Mouse (Mus musculus): ENCODE results near the gene Acot5. TPM values are rescaled to one million over a fixed set of nuclear protein-coding genes. Genes with fewer than 3 reads are reported as not detected.

Acot5 gene
- polyA plus RNA-seq, 1 experiment: not detected

DNA sequence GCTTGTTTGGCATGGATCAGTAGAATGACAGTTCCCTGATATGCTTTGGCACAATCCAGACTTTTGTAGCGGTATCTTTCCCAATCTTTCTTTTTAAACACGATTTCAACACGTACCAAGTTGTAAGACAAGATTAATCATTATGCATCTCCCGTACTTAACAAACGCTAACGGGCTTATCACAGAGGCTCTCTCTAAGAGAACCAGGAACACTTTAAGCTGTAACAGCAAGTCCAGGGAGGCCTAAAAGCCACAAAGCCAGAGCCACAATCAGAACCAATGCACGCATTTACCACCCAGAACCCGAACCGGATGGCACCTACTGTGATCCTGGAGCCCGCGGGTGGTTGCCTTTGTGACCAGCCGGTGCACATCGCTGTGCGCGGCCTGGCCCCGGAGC lies 16.0 kb upstream of the Acot5 start:
- Histone ChIP-seq H3K27ac (ENCODE audit: insufficient read depth, low read length) (no peak overlapping the region), H3K9me3 (replicated peaks; ENCODE audit: control insufficient read depth, insufficient read depth, low read length, poor library complexity, severe bottlenecking) (peaks cover 8% of the 10 kb centered on the region; the same call in 1 of the 2 replicates), H3K36me3 (ENCODE audit: control insufficient read depth, insufficient read depth, low read length, poor library complexity, severe bottlenecking) (no peaks in the 10 kb centered on the region), H3K4me1 (ENCODE audit: control insufficient read depth, insufficient read depth, low read length) (peaks cover 1% of the 10 kb centered on the region), H3K4me3 (ENCODE audit: low read depth, low read length) (peak overlapping the region; percentile 49), H3K9ac (ENCODE audit: low read depth, poor library complexity, severe bottlenecking) (peak overlapping the region; percentile 48; the same call in 1 of the 2 replicates), H3K27me3 (ENCODE audit: control insufficient read depth, insufficient read depth, low read length, poor library complexity, severe bottlenecking) (no peaks in the 10 kb centered on the region; the same call in 1 of the 2 replicates)
- TF ChIP-seq EP300 (IDR thresholded peaks at IDR 0.05; ENCODE audit: insufficient read depth, low read depth, low read length): no peak
- TF ChIP-seq POLR2A (IDR thresholded peaks at IDR 0.05; ENCODE audit: insufficient read depth, low read length): no peak
- no peak for TF ChIP-seq CTCF (IDR thresholded peaks at IDR 0.05; ENCODE audit: low read depth, low read length)

DNA sequence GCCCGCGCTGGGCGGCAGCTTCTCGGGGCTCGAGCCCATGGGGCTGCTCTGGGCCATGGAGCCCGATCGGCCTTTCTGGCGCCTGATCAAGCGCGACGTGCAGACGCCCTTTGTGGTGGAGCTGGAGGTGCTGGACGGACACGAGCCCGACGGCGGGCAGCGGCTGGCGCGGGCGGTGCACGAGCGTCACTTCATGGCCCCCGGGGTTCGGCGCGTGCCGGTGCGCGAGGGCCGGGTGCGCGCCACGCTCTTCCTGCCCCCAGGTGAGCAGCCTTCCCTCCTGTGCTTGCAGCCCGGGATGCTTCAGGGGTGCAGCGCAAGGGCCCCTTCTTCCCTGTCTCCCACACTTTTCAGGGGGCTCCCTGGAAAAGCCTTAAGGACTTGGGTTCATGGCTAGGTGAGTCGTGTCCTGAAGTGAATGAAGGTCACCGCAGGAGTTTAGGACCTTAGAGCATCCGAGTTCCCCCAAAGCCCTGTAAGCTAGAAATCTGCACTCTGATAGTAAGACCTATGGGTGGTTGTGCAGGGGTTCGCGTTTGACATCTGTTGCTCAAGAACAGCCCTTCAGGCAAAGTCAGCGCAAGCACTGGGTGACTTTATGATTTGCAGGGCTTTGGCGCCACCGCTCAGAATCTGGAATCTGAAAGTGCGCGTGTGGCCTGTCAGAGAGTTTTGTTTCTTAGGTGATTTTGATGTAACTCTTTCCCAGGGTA lies 15.3 kb upstream of the Acot5 start:
- H3K27me3 ChIP-seq (ENCODE audit: control insufficient read depth, insufficient read depth, low read length, poor library complexity, severe bottlenecking): no peaks in the 10 kb centered on the region; the same call in 1 of the 2 replicates
- no peaks in the 10 kb centered on the region for H3K36me3 ChIP-seq (ENCODE audit: control insufficient read depth, insufficient read depth, low read length, poor library complexity, severe bottlenecking)
- H3K4me3 ChIP-seq (ENCODE audit: low read depth, low read length): peak overlapping the region; percentile 59
- H3K27ac ChIP-seq (ENCODE audit: insufficient read depth, low read length): no peak overlapping the region
- TF ChIP-seq EP300 (IDR thresholded peaks at IDR 0.05; ENCODE audit: insufficient read depth, low read depth, low read length) (no peak), POLR2A (IDR thresholded peaks at IDR 0.05; ENCODE audit: insufficient read depth, low read length) (no peak)
- peaks cover 1% of the 10 kb centered on the region for H3K4me1 ChIP-seq (ENCODE audit: control insufficient read depth, insufficient read depth, low read length)
- H3K9me3 ChIP-seq (replicated peaks; ENCODE audit: control insufficient read depth, insufficient read depth, low read length, poor library complexity, severe bottlenecking): peaks cover 3% of the 10 kb centered on the region; the same call in 1 of the 2 replicates
- H3K9ac ChIP-seq (ENCODE audit: low read depth, poor library complexity, severe bottlenecking): peak overlapping the region; percentile 48

DNA sequence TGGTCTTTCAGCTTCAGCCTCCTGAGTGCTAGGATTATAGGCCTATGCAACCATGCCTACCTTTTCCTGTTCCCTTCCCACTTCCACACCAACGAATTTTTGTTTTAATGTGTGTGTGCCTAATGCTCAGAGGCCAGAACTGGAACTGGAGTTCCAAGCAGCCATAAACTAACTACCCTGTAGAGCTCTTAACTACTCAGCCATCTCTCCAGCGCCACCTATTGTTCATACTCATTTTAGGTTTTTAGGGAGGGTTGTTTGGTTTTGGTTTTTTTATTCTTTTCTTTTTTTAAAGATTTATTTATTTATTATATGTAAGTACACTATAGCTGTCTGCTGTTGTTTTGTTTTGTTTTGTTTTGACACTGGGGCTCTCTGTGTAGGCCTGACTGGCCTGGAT lies 8.2 kb upstream of the Acot5 start:
- Histone ChIP-seq H3K4me3 (ENCODE audit: low read depth, low read length) (no peak overlapping the region), H3K4me1 (ENCODE audit: control insufficient read depth, insufficient read depth, low read length) (no peaks in the 10 kb centered on the region), H3K27me3 (ENCODE audit: control insufficient read depth, insufficient read depth, low read length, poor library complexity, severe bottlenecking) (no peaks in the 10 kb centered on the region), H3K36me3 (ENCODE audit: control insufficient read depth, insufficient read depth, low read length, poor library complexity, severe bottlenecking) (no peaks in the 10 kb centered on the region), H3K9ac (ENCODE audit: low read depth, poor library complexity, severe bottlenecking) (no peak overlapping the region), H3K9me3 (replicated peaks; ENCODE audit: control insufficient read depth, insufficient read depth, low read length, poor library complexity, severe bottlenecking) (no peaks in the 10 kb centered on the region), H3K27ac (ENCODE audit: insufficient read depth, low read length) (no peak overlapping the region)
- TF ChIP-seq POLR2A (IDR thresholded peaks at IDR 0.05; ENCODE audit: insufficient read depth, low read length): no peak
- TF ChIP-seq CTCF (IDR thresholded peaks at IDR 0.05; ENCODE audit: low read depth, low read length): no peak
- TF ChIP-seq EP300 (IDR thresholded peaks at IDR 0.05; ENCODE audit: insufficient read depth, low read depth, low read length): no peak

DNA sequence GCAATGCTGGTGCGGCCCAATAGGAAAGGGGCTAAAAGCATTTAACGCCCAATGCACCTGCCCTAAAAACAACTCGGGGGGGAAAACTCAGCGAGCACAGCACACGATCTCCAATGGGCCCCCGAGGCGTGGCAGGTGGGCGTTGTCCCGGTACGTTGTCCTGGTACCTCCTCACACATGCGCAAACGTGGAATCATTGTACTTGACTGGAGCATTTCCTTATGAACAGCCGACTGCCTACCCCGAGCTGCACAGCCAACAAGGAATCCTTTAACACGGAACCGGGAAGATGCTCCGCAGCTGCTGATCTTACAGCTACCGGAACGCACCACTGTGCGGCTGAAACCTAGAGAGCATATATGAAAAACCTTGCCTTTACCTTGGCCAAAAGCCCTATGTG lies 6.8 kb upstream of the Acot5 start:
- H3K4me3 ChIP-seq (ENCODE audit: low read depth, low read length): no peak overlapping the region
- no peaks in the 10 kb centered on the region; the same call in 1 of the 2 replicates for H3K27me3 ChIP-seq (ENCODE audit: control insufficient read depth, insufficient read depth, low read length, poor library complexity, severe bottlenecking)
- H3K9ac ChIP-seq (ENCODE audit: low read depth, poor library complexity, severe bottlenecking): no peak overlapping the region
- H3K9me3 ChIP-seq (replicated peaks; ENCODE audit: control insufficient read depth, insufficient read depth, low read length, poor library complexity, severe bottlenecking): no peaks in the 10 kb centered on the region
- no peaks in the 10 kb centered on the region for H3K36me3 ChIP-seq (ENCODE audit: control insufficient read depth, insufficient read depth, low read length, poor library complexity, severe bottlenecking)
- H3K27ac ChIP-seq (ENCODE audit: insufficient read depth, low read length): no peak overlapping the region
- no peak for TF ChIP-seq POLR2A (IDR thresholded peaks at IDR 0.05; ENCODE audit: insufficient read depth, low read length)
- TF ChIP-seq EP300 (IDR thresholded peaks at IDR 0.05; ENCODE audit: insufficient read depth, low read depth, low read length): 0 out of 2 replicates have a peak, but pooled peaks have one; percentile 15
- H3K4me1 ChIP-seq (ENCODE audit: control insufficient read depth, insufficient read depth, low read length): no peaks in the 10 kb centered on the region

DNA sequence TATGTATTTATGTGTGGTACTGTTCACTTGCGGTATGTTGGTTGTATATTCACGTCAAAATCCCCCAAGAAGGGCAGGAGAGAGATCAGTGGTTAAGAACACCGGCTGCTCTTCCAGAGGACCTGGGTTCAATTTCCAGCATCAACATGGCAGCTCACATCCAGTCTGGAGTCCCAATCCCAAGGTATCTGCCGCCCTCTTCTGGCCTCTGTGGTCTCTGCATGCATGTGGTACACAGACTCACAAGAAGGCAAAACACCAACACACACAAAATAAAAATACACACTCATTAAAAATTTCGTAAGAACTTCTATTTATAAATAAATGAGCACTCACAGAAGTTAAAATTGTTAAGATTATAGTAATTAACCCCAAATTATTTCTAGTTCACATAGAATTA lies 5.9 kb upstream of the Acot5 start:
- Histone ChIP-seq H3K27ac (ENCODE audit: insufficient read depth, low read length) (no peak overlapping the region), H3K9ac (ENCODE audit: low read depth, poor library complexity, severe bottlenecking) (no peak overlapping the region), H3K4me1 (ENCODE audit: control insufficient read depth, insufficient read depth, low read length) (no peaks in the 10 kb centered on the region), H3K4me3 (ENCODE audit: low read depth, low read length) (no peak overlapping the region), H3K9me3 (replicated peaks; ENCODE audit: control insufficient read depth, insufficient read depth, low read length, poor library complexity, severe bottlenecking) (no peaks in the 10 kb centered on the region), H3K36me3 (ENCODE audit: control insufficient read depth, insufficient read depth, low read length, poor library complexity, severe bottlenecking) (no peaks in the 10 kb centered on the region), H3K27me3 (ENCODE audit: control insufficient read depth, insufficient read depth, low read length, poor library complexity, severe bottlenecking) (no peaks in the 10 kb centered on the region; the same call in 1 of the 2 replicates)
- no peak for TF ChIP-seq EP300 (IDR thresholded peaks at IDR 0.05; ENCODE audit: insufficient read depth, low read depth, low read length)
- TF ChIP-seq CTCF (IDR thresholded peaks at IDR 0.05; ENCODE audit: low read depth, low read length): peak; percentile 92
- TF ChIP-seq POLR2A (IDR thresholded peaks at IDR 0.05; ENCODE audit: insufficient read depth, low read length): no peak

DNA sequence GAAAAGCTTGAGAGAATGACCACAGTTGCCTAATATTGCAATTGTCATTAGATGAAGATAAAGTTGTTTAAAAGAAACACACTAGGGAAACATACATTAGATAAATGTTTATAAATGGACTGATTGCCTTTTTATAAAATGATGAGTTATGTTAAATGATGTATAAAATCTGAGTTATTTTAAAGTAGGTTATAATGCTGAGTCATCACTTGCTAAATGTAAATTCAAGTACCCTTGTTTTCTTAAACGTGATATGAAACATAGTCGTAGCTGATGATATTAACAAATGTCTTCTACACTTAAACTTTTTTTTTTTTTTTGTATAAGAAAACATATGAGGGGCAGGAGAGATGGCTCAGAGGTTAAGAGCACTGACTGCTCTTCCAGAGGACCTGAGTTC lies 5.3 kb upstream of the Acot5 start:
- Histone ChIP-seq H3K9me3 (replicated peaks; ENCODE audit: control insufficient read depth, insufficient read depth, low read length, poor library complexity, severe bottlenecking) (no peaks in the 10 kb centered on the region), H3K4me3 (ENCODE audit: low read depth, low read length) (no peak overlapping the region), H3K27me3 (ENCODE audit: control insufficient read depth, insufficient read depth, low read length, poor library complexity, severe bottlenecking) (no peaks in the 10 kb centered on the region; the same call in 1 of the 2 replicates), H3K27ac (ENCODE audit: insufficient read depth, low read length) (no peak overlapping the region), H3K4me1 (ENCODE audit: control insufficient read depth, insufficient read depth, low read length) (no peaks in the 10 kb centered on the region), H3K36me3 (ENCODE audit: control insufficient read depth, insufficient read depth, low read length, poor library complexity, severe bottlenecking) (no peaks in the 10 kb centered on the region), H3K9ac (ENCODE audit: low read depth, poor library complexity, severe bottlenecking) (no peak overlapping the region)
- TF ChIP-seq CTCF (IDR thresholded peaks at IDR 0.05; ENCODE audit: low read depth, low read length) (no peak), POLR2A (IDR thresholded peaks at IDR 0.05; ENCODE audit: insufficient read depth, low read length) (no peak), EP300 (IDR thresholded peaks at IDR 0.05; ENCODE audit: insufficient read depth, low read depth, low read length) (no peak)

Measured in ES-Bruce4 (cell line).